Mouse (Mus musculus): ENCODE results near the gene Mylk2. TPM values are rescaled to one million over a fixed set of nuclear protein-coding genes. Genes with fewer than 3 reads are reported as not detected.

Gene Mylk2
- total and polyA plus RNA-seq, 2 experiments from 2014 or later: 0.16 TPM; not detected in 1

GRCm38 (mm10) chr2:152914310-152915120 is 3.4 kb downstream of the Mylk2 start:
- H3K9me3 ChIP-seq (replicated peaks; ENCODE audit: control insufficient read depth, low read length): no peaks in the 10 kb centered on the region
- DNase-seq (ENCODE audit: low spot score) (peak; percentile 73), ATAC-seq (ENCODE audit: insufficient read depth, low read depth) (peak; percentile 84)
- TF ChIP-seq EP300 (IDR thresholded peaks at IDR 0.05; ENCODE audit: low read depth) (no peak), CTCF (IDR thresholded peaks at IDR 0.05; ENCODE audit: low read depth) (peak; percentile 95)
- 0 out of 2 replicates have a peak overlapping the region, but pooled peaks have one; percentile 17 for H3K4me3 ChIP-seq (ENCODE audit: low read depth, low read length)
- no peaks in the 10 kb centered on the region for H3K36me3 ChIP-seq (replicated peaks; ENCODE audit: control insufficient read depth, insufficient read depth, low read length)
- 3% methylated on average over 18 of the region's 18 CpGs for WGBS
- peak overlapping the region; percentile 51 for H3K4me2 ChIP-seq (ENCODE audit: low read depth, low read length)
- H3K9ac ChIP-seq (replicated peaks; ENCODE audit: low read depth, low read length): no peak overlapping the region
- H3K4me1 ChIP-seq (ENCODE audit: control insufficient read depth, insufficient read depth): peaks cover 2% of the 10 kb centered on the region; the same call in 1 of the 2 replicates
- peaks cover 42% of the 10 kb centered on the region for H3K27me3 ChIP-seq (ENCODE audit: control insufficient read depth, insufficient read depth, low read length)
- no peak overlapping the region for H3K27ac ChIP-seq (ENCODE audit: low read depth)

- no peaks in the 10 kb centered on the region for H3K36me3 ChIP-seq (replicated peaks; ENCODE audit: control insufficient read depth, insufficient read depth, low read length)
- H3K4me2 ChIP-seq (ENCODE audit: low read depth, low read length): no peak overlapping the region
- TF ChIP-seq CTCF (IDR thresholded peaks at IDR 0.05; ENCODE audit: low read depth): no peak
- TF ChIP-seq EP300 (IDR thresholded peaks at IDR 0.05; ENCODE audit: low read depth): no peak
- H3K4me3 ChIP-seq (ENCODE audit: low read depth, low read length): no peak overlapping the region
- no peak for DNase-seq (ENCODE audit: low spot score)
- ATAC-seq (ENCODE audit: insufficient read depth, low read depth): no peak
- no peak overlapping the region for H3K9ac ChIP-seq (replicated peaks; ENCODE audit: low read depth, low read length)
- peaks cover 42% of the 10 kb centered on the region for H3K27me3 ChIP-seq (ENCODE audit: control insufficient read depth, insufficient read depth, low read length)
- no peak overlapping the region for H3K27ac ChIP-seq (ENCODE audit: low read depth)
- WGBS: 45% methylated on average over 4 of the region's 4 CpGs
- peaks cover 2% of the 10 kb centered on the region; the same call in 1 of the 2 replicates for H3K4me1 ChIP-seq (ENCODE audit: control insufficient read depth, insufficient read depth)
- H3K9me3 ChIP-seq (replicated peaks; ENCODE audit: control insufficient read depth, low read length): no peaks in the 10 kb centered on the region
Measured at GRCm38 (mm10) chr2:152915453-152915852, 4.3 kb downstream of the Mylk2 start.

- no peak for TF ChIP-seq EP300 (IDR thresholded peaks at IDR 0.05; ENCODE audit: low read depth)
- no peak for TF ChIP-seq CTCF (IDR thresholded peaks at IDR 0.05; ENCODE audit: low read depth)
- no peak for DNase-seq (ENCODE audit: low spot score)
- Histone ChIP-seq H3K36me3 (replicated peaks; ENCODE audit: control insufficient read depth, insufficient read depth, low read length) (no peaks in the 10 kb centered on the region), H3K4me3 (ENCODE audit: low read depth, low read length) (no peak overlapping the region), H3K4me1 (ENCODE audit: control insufficient read depth, insufficient read depth) (peaks cover 2% of the 10 kb centered on the region; the same call in 1 of the 2 replicates), H3K27ac (ENCODE audit: low read depth) (no peak overlapping the region), H3K9me3 (replicated peaks; ENCODE audit: control insufficient read depth, low read length) (no peaks in the 10 kb centered on the region), H3K27me3 (ENCODE audit: control insufficient read depth, insufficient read depth, low read length) (peaks cover 36% of the 10 kb centered on the region), H3K9ac (replicated peaks; ENCODE audit: low read depth, low read length) (no peak overlapping the region), H3K4me2 (ENCODE audit: low read depth, low read length) (no peak overlapping the region)
- no peak for ATAC-seq (ENCODE audit: insufficient read depth, low read depth)
- WGBS: 57% methylated on average over 5 of the region's 5 CpGs
Measured at GRCm38 (mm10) chr2:152916111-152916510, 5.0 kb downstream of the Mylk2 start.

GRCm38 (mm10) chr2:152917671-152918070 is 6.5 kb downstream of the Mylk2 start:
- H3K36me3 ChIP-seq (replicated peaks; ENCODE audit: control insufficient read depth, insufficient read depth, low read length): no peaks in the 10 kb centered on the region

GRCm38 (mm10) chr2:152922376-152922775 is 11.2 kb downstream of the Mylk2 start:
- H3K9me3 ChIP-seq (replicated peaks; ENCODE audit: control insufficient read depth, low read length): no peaks in the 10 kb centered on the region
- H3K4me1 ChIP-seq (ENCODE audit: control insufficient read depth, insufficient read depth): peaks cover 7% of the 10 kb centered on the region; the same call in 1 of the 2 replicates
- TF ChIP-seq EP300 (IDR thresholded peaks at IDR 0.05; ENCODE audit: low read depth) (no peak), CTCF (IDR thresholded peaks at IDR 0.05; ENCODE audit: low read depth) (no peak)
- H3K4me3 ChIP-seq (ENCODE audit: low read depth, low read length): no peak overlapping the region
- H3K36me3 ChIP-seq (replicated peaks; ENCODE audit: control insufficient read depth, insufficient read depth, low read length): no peaks in the 10 kb centered on the region
- no peak overlapping the region for H3K9ac ChIP-seq (replicated peaks; ENCODE audit: low read depth, low read length)
- H3K27ac ChIP-seq (ENCODE audit: low read depth): no peak overlapping the region
- H3K4me2 ChIP-seq (ENCODE audit: low read depth, low read length): no peak overlapping the region
- DNase-seq (ENCODE audit: low spot score) (no peak), ATAC-seq (ENCODE audit: insufficient read depth, low read depth) (no peak)
- 31% methylated on average over 7 of the region's 7 CpGs for WGBS
- no peaks in the 10 kb centered on the region for H3K27me3 ChIP-seq (ENCODE audit: control insufficient read depth, insufficient read depth, low read length)

More at GRCm38 (mm10) chr2:152917671-152918070, 6.5 kb downstream of the Mylk2 start:
- Histone ChIP-seq H3K9me3 (replicated peaks; ENCODE audit: control insufficient read depth, low read length) (no peaks in the 10 kb centered on the region), H3K27me3 (ENCODE audit: control insufficient read depth, insufficient read depth, low read length) (peaks cover 20% of the 10 kb centered on the region; the same call in 1 of the 2 replicates), H3K27ac (ENCODE audit: low read depth) (no peak overlapping the region), H3K9ac (replicated peaks; ENCODE audit: low read depth, low read length) (no peak overlapping the region), H3K4me3 (ENCODE audit: low read depth, low read length) (no peak overlapping the region), H3K4me2 (ENCODE audit: low read depth, low read length) (no peak overlapping the region), H3K4me1 (ENCODE audit: control insufficient read depth, insufficient read depth) (peaks cover 2% of the 10 kb centered on the region; the same call in 1 of the 2 replicates)
- 38% methylated on average over 9 of the region's 9 CpGs for WGBS
- ATAC-seq (ENCODE audit: insufficient read depth, low read depth) (no peak), DNase-seq (ENCODE audit: low spot score) (no peak)
- TF ChIP-seq CTCF (IDR thresholded peaks at IDR 0.05; ENCODE audit: low read depth): no peak
- no peak for TF ChIP-seq EP300 (IDR thresholded peaks at IDR 0.05; ENCODE audit: low read depth)
